Mouse (Mus musculus): ENCODE measurements at regions not wholly inside any gene's neighbourhood (a gene's known extent, or its start where the extent isn't known, plus 50 kb on each side); places are given as distances from the start of the nearest gene placed in this dataset.
"Not testable (repeated sequence)": the region's sequence is repeated elsewhere in the genome, so short reads cannot be mapped to it uniquely, and the experiment has no call there.

DNA sequence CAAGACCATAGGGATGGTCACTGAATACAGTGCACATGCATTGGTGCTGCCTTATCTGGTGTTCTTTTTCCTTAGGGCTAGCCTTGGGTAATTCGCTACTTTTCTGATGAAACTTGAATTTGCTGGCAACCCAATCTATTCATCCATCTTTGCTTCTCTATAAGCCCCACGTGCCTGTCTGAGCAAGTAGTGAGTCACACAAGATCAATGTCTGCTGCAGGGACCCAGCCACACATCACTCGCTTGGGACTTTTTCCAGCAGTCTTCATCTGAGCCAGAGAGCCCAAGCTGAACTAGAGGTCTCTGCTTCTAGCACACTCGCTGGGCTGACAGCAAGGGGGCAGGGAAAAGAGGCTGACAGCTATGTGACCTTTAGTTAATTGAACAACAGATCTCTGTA is 464.3 kb upstream of the Nmur2 start:
- no peak for DNase-seq

DNA sequence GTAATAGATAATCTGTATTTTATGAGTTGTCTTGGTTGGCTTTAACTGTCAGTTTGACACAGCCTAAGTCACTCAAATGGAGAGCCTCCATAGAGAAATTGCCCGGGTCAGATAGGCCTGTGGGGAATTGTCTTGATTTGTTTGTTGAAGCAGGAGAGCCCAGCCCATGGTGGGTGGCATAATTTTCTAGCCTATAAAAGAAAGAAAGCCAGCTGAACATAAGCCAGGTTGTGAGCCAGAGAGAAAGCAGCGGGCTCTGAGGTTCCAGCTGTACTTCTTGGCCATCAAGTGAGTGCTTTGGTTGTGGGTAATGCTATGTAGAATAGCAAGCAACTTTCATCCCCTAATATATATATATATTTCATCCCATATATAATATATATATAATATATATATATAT is 474.1 kb upstream of the Nmur2 start:
- DNase-seq: no peak

DNA sequence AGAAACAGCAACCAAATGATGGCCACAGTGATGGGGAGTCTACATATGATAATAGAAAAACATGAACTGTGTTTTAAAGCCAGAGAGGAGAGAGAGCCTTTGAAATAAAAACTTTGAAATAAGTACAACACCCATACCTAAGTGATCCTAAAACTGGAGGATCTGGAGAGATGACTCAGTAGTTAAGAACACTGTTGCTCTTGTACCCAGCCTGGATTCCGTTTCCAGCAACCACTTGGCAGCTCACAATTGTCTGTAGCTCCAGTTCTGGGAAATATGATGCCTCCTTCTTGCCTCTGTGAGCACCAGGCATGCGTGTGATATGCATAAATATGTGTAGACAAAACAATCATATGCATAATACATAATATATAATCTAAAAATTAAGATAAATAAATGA is 477.7 kb upstream of the Nmur2 start:
- DNase-seq: no peak

DNA sequence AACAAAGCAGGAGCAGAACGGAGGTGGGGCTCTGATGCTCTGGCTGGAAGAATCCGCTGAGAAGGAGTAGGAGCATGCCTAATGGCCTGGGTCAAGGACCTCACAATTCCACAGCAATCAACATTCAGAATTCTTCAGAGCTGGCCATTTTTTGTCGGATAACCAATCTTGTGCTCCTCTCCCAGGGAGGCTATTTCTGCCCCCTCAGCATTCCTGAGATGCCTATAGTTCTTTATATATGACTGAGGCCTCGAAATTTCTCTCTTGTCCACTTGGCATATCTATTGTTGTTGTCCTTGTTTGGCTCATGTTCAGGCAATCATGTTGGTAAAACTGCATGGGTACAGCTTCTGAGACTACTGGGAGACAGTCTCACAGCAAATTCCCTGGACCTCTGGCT is 460.5 kb upstream of the Gria1 start:
- no peak for DNase-seq

DNA sequence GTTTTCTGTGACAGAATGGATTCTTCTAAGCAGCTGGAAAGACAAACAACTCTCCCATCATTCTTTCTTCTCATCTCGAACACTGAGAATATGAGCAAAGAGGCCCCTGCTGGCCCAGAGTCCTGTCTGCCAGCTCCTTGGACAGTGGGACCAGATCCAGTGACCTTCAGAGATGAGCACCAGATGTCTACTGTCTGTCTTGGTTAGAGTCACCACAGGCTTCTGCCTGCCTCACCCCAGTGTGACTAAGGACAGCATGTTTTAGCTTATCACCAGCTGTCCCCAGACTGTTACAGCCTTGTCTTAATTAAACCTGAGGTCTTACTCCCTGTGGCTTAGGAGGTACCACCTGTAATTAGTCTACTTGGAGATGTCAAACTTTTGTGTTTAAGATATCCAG is 454.9 kb upstream of the Gria1 start:
- no peak for DNase-seq

DNA sequence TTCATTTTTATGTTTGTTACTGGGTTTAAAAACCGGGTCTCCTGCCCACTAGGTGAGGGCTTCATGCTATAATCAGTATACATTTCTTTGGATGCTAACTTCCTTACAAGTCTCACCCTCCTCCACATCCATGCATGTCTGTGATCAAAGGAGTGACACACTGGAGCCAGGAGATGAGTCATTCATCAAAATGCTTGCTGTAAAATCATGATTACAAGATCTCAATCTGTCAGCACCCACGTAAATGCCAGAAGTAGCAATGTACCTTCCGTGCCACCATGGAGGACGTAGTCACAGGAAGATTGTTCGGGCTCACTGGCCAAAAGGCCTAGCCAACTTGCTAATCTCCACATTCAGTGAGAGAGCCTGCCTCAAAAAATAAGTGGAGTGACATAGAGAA is 431.2 kb upstream of the Gria1 start:
- no peak for DNase-seq

DNA sequence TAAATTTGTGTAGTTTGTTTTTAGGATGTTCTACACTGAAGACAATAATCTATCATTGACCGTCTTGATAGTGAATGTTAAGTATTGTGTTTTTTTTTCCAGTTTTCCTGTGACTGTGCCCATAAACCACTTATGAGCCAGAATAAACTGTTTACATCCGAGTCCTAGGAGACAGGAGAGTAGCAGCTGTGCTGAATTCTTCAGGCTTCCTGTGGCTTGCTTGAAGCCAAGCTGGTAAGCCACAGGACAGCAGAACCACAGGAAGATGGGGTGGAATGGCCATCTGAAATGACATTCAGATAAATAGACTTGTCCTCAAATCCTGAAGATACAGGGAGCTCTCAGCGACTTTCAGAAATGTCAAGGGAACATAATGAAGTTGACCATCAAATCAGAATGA is 428.1 kb upstream of the Gria1 start:
- no peak for DNase-seq

DNA sequence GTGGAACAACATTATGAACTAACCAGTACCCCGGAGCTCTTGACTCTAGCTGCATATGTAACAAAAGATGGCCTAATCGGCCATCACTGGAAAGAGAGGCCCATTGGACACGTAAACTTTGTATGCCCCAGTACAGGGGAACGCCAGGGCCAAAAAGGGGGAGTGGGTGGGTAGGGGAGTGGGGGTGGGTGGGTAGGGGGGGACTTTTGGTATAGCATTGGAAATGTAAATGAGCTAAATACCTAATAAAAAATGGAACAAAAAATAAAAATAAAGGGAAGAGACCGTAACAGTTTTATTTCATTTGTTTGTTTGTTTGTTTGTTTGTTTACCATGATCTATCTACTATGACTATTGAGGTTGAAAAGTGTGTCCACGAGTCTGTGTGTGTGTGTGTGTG is 417.8 kb upstream of the Gria1 start:
- DNase-seq: not testable (repeated sequence)

DNA sequence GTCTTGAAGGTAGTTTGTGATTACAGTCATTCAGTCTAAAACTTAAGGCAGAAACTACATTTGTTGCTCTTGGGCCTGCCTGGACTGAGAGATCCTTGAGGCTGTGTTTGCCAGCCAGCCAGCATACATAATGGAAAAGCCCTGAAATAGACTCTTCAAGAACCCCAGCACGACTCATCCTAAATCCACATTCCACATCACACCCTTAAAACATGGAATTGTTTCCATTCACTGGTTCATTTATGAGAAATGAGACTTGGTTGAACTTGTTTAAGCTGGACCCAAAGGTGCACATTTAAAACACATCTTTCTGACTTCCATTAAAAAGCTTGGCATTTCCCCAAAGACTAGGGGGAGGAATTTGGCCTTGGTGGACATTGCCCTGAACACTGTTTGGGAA is 407.4 kb upstream of the Gria1 start:
- no peak for DNase-seq

DNA sequence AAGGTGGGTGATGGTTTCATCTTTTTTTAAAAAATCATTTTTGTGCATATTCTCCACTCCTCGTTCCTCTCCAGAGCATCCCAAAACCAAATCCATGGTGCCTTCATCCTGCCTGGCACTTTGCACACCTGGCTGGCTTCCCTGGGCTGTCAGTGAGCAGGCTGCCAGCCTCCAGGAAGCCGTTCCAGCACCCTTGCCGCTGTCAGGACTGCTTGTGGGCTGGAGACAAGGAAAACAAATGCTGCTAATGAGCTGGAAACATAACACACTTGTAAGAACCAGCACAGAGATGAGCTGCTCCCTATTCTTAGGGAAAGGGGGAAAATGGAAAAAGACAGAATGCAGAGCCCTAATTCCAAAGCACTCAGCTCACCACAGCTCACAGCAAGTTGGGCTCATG is 383.5 kb upstream of the Gria1 start:
- DNase-seq: peak; percentile 7

DNA sequence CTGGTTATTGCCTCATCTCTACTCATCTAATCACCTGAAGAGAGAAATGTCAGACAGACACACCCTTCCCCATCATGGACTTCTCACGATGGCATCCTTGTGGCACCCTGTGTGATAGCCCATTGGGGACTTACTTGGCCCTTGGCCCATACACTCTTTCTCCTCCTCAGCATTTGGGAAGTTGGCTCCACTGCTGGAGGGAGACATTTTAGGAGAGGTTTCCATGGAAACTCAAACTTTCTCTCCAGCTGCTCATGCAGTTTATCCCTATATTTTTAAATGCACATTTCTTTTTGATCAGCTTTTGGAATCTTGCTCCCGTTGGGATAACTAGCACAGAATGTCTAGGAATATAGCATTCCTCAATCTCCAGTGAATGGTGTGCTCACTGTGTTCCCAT is 377.7 kb upstream of the Gria1 start:
- DNase-seq: peak; percentile 17

DNA sequence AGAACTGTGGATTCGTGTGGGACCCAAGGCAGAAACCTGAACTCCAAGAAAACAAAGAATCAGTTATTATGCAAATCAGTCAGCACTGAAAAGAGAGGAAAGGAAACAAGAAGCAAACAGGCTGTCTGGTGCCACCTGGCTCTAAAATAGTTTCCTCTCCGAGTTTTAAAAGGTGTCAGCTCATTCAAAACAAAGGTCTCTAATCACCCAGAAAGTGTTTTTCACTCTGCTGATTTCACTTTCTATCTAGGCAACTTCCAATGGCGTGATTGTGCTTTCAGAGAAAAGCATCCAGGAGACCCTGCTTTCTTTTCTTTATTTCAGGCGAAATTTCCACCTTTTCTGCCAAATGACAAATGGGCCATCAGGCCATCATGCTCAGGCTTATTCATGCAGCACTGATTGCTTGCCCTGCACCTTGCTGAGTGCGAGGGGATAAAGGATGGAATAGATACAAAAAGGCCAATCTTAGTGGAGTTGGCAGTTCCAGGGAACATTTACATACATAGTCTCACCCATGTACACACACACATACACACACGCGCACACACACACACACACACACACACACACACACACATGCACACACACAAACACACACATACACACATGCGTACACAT is 374.5 kb upstream of the Gria1 start:
- no peak for DNase-seq

DNA sequence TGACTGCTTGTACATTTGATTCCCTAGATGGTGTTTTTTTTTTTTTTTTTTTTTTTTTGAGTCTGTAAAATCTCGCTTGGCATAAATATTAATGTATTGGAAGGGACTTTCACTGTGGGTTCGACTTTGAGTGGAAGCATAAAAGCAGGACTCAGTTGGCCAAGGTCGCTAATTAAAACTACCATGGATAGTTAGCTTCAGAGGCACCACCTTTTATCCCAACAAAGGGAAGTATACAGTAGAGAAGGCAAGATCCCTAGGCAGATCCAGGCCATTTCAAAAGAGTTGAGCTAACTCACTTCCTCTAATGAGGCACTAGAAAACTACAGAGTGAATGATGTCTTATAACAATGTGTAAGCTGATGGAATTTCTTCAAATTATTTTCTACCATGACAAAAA is 369.5 kb upstream of the Gria1 start:
- DNase-seq: no peak

Measured in right cerebral cortex, postnatal 4 days (tissue).